Mouse (Mus musculus): ENCODE data around the gene Hsd11b1.
A peak's percentile ranks its signal among the peaks of the same experiment; 100 is the strongest.

Gene Hsd11b1

DNA sequence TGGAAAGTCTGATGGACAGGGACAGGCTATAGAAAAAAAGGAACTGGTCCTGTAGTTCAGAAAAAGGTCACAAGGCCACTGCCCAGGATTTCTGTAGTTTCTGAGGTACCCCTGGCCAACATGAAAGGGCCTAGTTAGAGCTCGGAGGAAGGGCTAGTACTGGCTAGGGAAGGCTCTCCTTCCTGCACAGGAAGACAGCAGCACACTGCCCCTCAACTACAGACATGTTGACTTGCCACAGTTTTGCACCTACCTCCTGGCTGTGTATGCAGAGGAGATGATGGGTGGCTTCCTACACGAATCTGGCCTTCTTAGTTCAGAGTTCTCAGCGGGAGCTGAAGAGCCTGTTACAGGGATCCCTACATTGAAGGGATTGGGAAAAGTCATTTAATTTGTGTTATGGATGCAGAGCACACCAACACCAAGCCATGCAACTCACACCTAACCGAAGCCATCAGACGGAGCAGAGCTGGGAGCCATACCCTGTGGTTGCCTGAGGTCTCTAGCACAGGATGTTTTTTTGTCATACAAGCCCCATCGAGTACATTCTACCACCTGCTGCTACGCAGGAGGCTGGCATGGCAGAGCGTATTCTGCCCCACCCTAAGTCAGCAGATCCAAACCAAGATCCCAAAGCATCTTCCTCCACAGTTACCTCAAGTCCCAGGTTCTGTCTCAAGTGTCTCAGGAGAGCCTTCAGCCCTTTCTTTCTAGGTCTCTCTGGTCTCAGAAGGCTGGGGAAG is 63.1 kb downstream of the Hsd11b1 start:
- no peak for DNase-seq (ENCODE audit: low spot score)

GRCm38 (mm10) chr1:193198312-193198711 is 65.6 kb downstream of the Hsd11b1 start:
- DNase-seq (ENCODE audit: low spot score) = no peak

DNA sequence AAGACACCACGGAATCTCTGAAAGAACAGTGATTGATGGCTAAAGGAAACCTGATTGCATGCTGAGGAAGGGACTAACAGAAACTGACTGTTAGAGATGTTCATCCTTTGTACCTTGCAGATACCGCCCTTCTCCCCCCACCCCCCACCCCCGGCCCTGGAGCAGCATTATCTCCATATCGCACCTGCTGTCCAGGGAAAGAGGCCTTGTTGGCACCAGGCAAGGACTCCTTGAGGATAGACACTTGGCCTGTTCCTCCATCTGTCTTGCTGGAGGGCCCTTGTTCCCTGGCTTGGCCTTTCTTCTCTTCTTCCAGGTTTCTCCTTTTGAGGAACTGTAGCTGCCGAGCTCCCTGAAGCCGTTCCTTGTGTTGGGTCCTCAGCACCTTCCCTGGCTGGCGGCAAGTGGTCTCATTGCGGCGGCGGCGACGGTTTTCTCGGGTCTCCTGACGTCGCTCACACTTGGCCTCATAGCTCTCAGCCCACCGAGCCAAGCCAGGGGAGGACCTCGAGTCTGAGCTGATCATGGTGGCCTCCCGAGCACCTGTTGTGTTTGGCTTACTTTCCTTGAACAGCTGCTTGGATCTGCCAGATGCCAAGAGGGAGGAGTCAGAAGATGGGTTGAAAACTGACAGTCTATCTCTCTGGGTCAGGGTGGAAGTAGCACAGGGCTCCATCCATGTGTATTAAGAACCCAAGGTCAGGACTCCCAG is 66.2 kb downstream of the Hsd11b1 start:
- no peak for DNase-seq (ENCODE audit: low spot score)

DNA sequence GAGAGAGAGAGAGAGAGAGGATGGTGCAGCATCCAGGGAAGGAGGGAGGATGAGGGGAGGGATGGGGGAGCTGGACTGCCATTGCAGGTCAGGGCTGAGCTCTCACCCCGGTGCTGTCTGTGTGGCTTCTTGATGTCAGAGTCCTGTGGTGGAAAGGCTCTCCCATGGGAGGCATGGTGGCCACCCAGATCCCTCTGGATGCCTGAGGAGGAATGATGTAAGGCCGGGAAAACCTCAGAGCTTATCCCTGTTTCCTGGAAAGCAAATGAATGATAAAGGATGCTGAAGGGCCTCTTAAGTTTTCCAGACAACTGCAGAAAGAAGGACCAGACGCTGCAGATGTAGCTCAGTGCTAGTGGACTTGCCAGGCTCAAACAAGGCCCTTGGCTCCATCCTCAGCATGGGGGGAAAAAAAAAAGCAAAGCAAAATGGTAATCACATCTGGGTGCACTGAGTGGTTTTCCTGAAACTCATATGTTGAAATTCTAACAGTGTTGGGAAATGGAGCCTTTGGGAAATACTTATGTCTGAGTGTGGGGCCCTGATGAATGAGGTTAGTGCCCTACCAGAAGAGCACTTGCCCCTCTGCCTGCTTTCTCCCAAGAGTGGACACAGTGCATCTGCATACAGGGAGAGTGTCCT is 68.6 kb downstream of the Hsd11b1 start:
- DNase-seq (ENCODE audit: low spot score) = no peak

- no peak for DNase-seq (ENCODE audit: low spot score)
Observed at GRCm38 (mm10) chr1:193194416-193195140, 69.3 kb downstream of the Hsd11b1 start.

DNA sequence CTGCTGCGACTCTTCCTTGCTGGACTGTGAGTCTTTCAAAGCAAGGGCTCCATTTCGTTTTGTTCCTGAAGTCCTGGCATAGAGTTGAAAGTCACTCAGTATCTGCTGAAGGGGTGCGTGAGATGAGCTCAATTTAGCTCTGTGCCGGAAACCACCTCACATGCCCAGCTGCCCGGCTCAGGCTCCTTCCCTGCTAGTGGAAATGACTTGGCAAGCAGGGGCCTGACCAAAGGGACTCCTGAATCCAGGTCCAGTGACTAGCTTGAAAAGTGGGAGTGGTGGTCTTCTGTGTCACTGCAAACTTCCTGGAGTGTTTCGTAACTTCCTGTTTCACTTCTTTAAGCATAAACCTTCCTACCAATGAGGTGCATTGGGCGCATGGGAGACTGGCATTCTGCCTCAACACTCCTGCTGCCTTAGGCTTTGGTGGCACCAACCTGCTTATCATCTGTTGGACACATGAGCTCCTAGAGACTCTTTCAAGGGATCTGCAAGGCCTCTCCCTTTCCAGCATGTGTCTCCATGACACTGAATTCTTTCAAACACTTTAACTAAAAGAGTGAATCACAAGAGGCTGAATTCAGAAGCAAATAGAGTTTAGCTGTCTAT is 72.1 kb downstream of the Hsd11b1 start:
- DNase-seq (ENCODE audit: low spot score) = no peak

GRCm38 (mm10) chr1:193189771-193190170 is 74.1 kb downstream of the Hsd11b1 start:
- no peak for DNase-seq (ENCODE audit: low spot score)

GRCm38 (mm10) chr1:193189151-193189621 is 74.7 kb downstream of the Hsd11b1 start:
- no peak for DNase-seq (ENCODE audit: low spot score)

GRCm38 (mm10) chr1:193188257-193188656 is 75.6 kb downstream of the Hsd11b1 start:
- DNase-seq (ENCODE audit: low spot score) = no peak

- DNase-seq (ENCODE audit: low spot score) = no peak
Observed at GRCm38 (mm10) chr1:193181104-193181503, 82.8 kb downstream of the Hsd11b1 start.

DNA sequence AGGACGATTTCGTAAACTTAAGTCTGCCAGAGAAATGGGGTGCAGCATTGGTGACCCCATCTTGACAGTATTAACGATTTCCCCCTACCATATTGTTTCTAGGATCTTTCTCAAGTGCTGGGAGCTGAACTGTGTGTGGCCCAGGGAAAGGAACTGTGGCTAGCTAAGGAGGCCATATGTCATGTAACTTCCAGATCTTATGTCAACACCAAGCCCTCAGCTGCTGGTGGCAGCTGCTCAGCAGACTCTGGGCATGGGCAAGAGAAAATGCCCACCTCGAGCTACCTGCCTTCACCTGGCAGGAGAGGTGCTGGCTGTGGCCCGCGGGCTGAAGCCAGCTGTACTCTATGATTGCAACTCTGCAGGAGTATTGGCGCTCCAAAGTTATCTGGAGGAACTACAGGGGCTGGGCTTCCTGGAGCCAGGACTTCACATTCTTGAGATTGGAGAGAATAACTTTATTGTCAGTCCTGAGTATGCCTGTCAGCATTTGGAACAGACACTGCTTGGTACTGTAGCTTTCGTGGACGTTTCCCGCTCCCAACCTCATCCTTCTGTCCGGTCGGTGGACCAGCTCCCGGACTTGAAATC is 89.6 kb downstream of the Hsd11b1 start:
- DNase-seq (ENCODE audit: low spot score) = no peak

GRCm38 (mm10) chr1:193173810-193174129 is 90.1 kb downstream of the Hsd11b1 start:
- DNase-seq (ENCODE audit: low spot score) = no peak

GRCm38 (mm10) chr1:193172991-193173809 is 90.7 kb downstream of the Hsd11b1 start:
- peak; percentile 98 for DNase-seq (ENCODE audit: low spot score)

Data from c-Kit-positive CD71-positive TER-119-positive erythroid progenitor cells, embryonic 14.5 days (primary cell).